Mouse (Mus musculus) erythroblast, embryonic 14.5 days (primary cell): ENCODE measurements around the gene Rab7b.

Source experiments
- GATA1 ChIP-seq: IDR thresholded peaks from 2 replicates; pipeline ENCODE4 v1.6.1; 2012; ENCODE audit warnings: low read length, inconsistent platforms, mixed read lengths
- TAL1 ChIP-seq: IDR thresholded peaks from 3 replicates; pipeline ENCODE4 v1.6.1; 2012; ENCODE audit warnings: low read length, inconsistent platforms, mixed read lengths

DNA sequence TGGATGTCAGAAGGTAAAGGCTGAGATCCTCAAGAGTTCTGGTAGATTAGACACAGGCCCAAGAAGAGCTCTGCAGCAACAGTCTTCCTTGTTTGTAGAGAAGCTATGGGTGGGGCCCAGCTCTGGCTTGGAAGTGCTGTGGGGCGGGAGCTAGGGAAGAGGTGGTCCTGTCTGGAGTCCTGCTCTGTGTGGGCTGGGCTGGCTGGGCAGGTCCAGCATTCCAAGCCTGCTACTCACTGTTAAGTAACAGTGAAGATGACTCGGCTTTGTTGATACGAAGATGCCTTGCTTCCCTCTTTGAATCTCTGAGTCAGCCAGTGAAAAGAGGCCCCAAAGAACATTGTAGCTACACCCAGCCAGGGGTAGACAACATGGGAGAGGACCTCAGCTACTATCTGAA is 1.9 kb downstream of the Rab7b start:
- TF ChIP-seq GATA1 = no peak
- TF ChIP-seq TAL1 = no peak
